In the genomic region with DNA sequence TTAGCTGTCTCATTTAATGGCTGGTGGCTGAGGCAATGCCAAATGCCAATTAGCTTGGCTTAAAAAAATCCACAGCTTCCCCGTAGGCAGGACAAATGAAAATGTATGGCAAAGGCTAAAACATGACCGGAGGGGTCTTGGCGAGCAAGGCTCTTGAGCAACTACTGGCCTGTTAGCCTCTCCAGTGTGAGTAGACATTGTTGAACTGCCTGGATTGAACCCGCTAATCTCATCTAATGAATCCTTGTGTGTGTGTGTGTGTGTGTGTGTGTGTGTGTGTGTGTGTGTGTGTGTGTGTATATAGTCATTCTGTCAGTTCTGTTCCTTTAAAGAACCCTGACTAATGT, we compare ENCODE assay signal across 18 mouse cellular contexts. TPM values are rescaled to one million over a fixed set of nuclear protein-coding genes. Genes with fewer than 3 reads are reported as not detected.
A peak's percentile ranks its signal among the peaks of the same experiment; 100 is the strongest.
DNase-seq lines count a peak whose midpoint lies in the region; ATAC-seq lines count a peak whose summit lies in the region.
"Had no signal": no experiment of that assay in that cellular context is flagged by ENCODE, and none has a peak within 500 bp of the region (broad histone marks: within the 10 kb centered on the region; RNA-seq: fewer than 3 reads in every experiment).

No protein-coding gene starts in this region.

- H3K9ac ChIP-seq in kidney, embryonic 15.5 days, result no peak overlapping the region
- H3K9ac ChIP-seq in forebrain, embryonic 11.5 days (ENCODE audit: low read length), result no peak overlapping the region
- no peak overlapping the region for H3K9ac ChIP-seq in neural tube, embryonic 14.5 days (replicated peaks; ENCODE audit: low read depth, low read length)
- H3K9ac ChIP-seq: embryonic facial prominence, embryonic 15.5 days; liver, embryonic 13.5 days had no signal

- ATAC-seq in kidney, embryonic 15.5 days (replicated peaks; ENCODE audit: low FRiP score), result no peak
- peak; percentile 81 for ATAC-seq in forebrain, embryonic 11.5 days (replicated peaks; ENCODE audit: low FRiP score)
- ATAC-seq in neural tube, embryonic 14.5 days (ENCODE audit: low read depth), result no peak

- H3K4me2 ChIP-seq in kidney, embryonic 15.5 days, result no peak overlapping the region
- H3K4me2 ChIP-seq in forebrain, embryonic 11.5 days (ENCODE audit: low read depth, low read length, severe bottlenecking), result no peak overlapping the region
- H3K4me2 ChIP-seq in neural tube, embryonic 14.5 days (ENCODE audit: low read depth, low read length), result no peak overlapping the region
- H3K4me2 ChIP-seq: embryonic facial prominence, embryonic 15.5 days; liver, embryonic 13.5 days had no signal

- 36% methylated on average over 4 of the region's 4 CpGs for WGBS in kidney, embryonic 15.5 days
- WGBS in forebrain, embryonic 11.5 days, result 52% methylated on average over 4 of the region's 4 CpGs
- WGBS in neural tube, embryonic 14.5 days, result 54% methylated on average over 4 of the region's 4 CpGs

- peaks cover 15% of the 10 kb centered on the region for H3K4me1 ChIP-seq in kidney, embryonic 15.5 days
- no peaks in the 10 kb centered on the region for H3K4me1 ChIP-seq in forebrain, embryonic 11.5 days (replicated peaks; ENCODE audit: control insufficient read depth, insufficient read depth, low read length)
- H3K4me1 ChIP-seq in neural tube, embryonic 14.5 days (ENCODE audit: control insufficient read depth, insufficient read depth, low read length), result peaks cover 10% of the 10 kb centered on the region
- H3K4me1 ChIP-seq: embryonic facial prominence, embryonic 15.5 days; liver, embryonic 13.5 days had no signal

- DNase-seq in kidney, adult 8-10 months, result no peak
- peak; percentile 52 for DNase-seq in forebrain, embryonic 11.5 days (ENCODE audit: low spot score)
- peak; percentile 72 for DNase-seq in gonadal fat pad, adult 2 months (ENCODE audit: low read depth)
- no peak for DNase-seq in layer of hippocampus, adult 9-11 months
- DNase-seq in adrenal gland, postnatal 36 days, result no peak
- DNase-seq: adrenal gland, postnatal 25 days; cerebellum, adult 11 months; cerebellum, postnatal 36 days; heart, adult 2 months; kidney, adult 9 months; left cerebral cortex, postnatal 4 days; liver, embryonic 13.5 days; lung, postnatal 10 days had no signal

- H3K4me3 ChIP-seq in kidney, embryonic 15.5 days (replicated peaks), result no peak overlapping the region
- H3K4me3 ChIP-seq in forebrain, embryonic 11.5 days (ENCODE audit: low read depth, low read length), result no peak overlapping the region
- no peak overlapping the region for H3K4me3 ChIP-seq in neural tube, embryonic 14.5 days (ENCODE audit: low read depth, low read length)
- H3K4me3 ChIP-seq: embryonic facial prominence, embryonic 15.5 days; heart, adult 2 months; liver, embryonic 13.5 days had no signal

- no peaks in the 10 kb centered on the region for H3K27me3 ChIP-seq in kidney, embryonic 15.5 days
- no peaks in the 10 kb centered on the region for H3K27me3 ChIP-seq in forebrain, embryonic 11.5 days (ENCODE audit: control insufficient read depth, insufficient read depth, low read length)
- no peaks in the 10 kb centered on the region for H3K27me3 ChIP-seq in neural tube, embryonic 14.5 days (ENCODE audit: control insufficient read depth, insufficient read depth, low read length)
- H3K27me3 ChIP-seq: embryonic facial prominence, embryonic 15.5 days; liver, embryonic 13.5 days had no signal

- H3K9me3 ChIP-seq in kidney, embryonic 15.5 days (replicated peaks), result no peaks in the 10 kb centered on the region
- H3K9me3 ChIP-seq in forebrain, embryonic 11.5 days (ENCODE audit: control insufficient read depth, low read length), result no peaks in the 10 kb centered on the region
- H3K9me3 ChIP-seq in neural tube, embryonic 14.5 days (ENCODE audit: control insufficient read depth, low read length), result no peaks in the 10 kb centered on the region
- H3K9me3 ChIP-seq: embryonic facial prominence, embryonic 15.5 days; liver, embryonic 13.5 days had no signal

- H3K27ac ChIP-seq in kidney, embryonic 15.5 days, result peak overlapping the region; percentile 52
- no peak overlapping the region for H3K27ac ChIP-seq in forebrain, embryonic 11.5 days (ENCODE audit: low read depth, low read length)
- H3K27ac ChIP-seq in neural tube, embryonic 14.5 days (ENCODE audit: low read depth, low read length), result peak overlapping the region; percentile 64; the same call in 1 of the 2 replicates
- H3K27ac ChIP-seq: embryonic facial prominence, embryonic 15.5 days; heart, adult 2 months; liver, embryonic 13.5 days had no signal

- no peaks in the 10 kb centered on the region for H3K36me3 ChIP-seq in kidney, embryonic 15.5 days
- H3K36me3 ChIP-seq in forebrain, embryonic 11.5 days (ENCODE audit: control insufficient read depth, insufficient read depth, low read length), result no peaks in the 10 kb centered on the region
- H3K36me3 ChIP-seq in neural tube, embryonic 14.5 days (ENCODE audit: control insufficient read depth, insufficient read depth, low read length), result no peaks in the 10 kb centered on the region
- H3K36me3 ChIP-seq: embryonic facial prominence, embryonic 15.5 days; G1E; liver, embryonic 13.5 days had no signal

RNA-seq across cellular contexts. Expression of gene Kl, which starts 57.7 kb away (rescaled TPM):
- 12.3 and 13.1 TPM in 2 replicates for polyA plus RNA-seq in kidney, embryonic 15.5 days (2015; fragmentation: Nextera tagmentation; extraction: Ambion mirVana)
- polyA plus RNA-seq in forebrain, embryonic 11.5 days (2014; fragmentation: Nextera tagmentation; extraction: Ambion mirVana), result 0.19 and 0.20 TPM in 2 replicates
- polyA plus RNA-seq in gonadal fat pad, adult 2 months (2012; rRNA removed), result 0.35 and 0.94 TPM in 2 replicates
- 1.2 and 1.5 TPM in 2 replicates for polyA plus RNA-seq in neural tube, embryonic 14.5 days (2014; fragmentation: Nextera tagmentation; extraction: Ambion mirVana)
- under 1 TPM; 0.10 to 0.13 TPM for total RNA-seq in adrenal gland, postnatal 36 days (2021)
- polyA plus RNA-seq: C2C12, G1E had no signal

Comparison
In these comparisons a context has a peak if more than half of its experiments do, and no peak if none do; other contexts are left out.
1. DNase-seq: peak in forebrain, embryonic 11.5 days (single experiment) and gonadal fat pad, adult 2 months (single experiment); none in kidney, adult 8-10 months (0 of 2), layer of hippocampus, adult 9-11 months (single experiment) and adrenal gland, postnatal 36 days (0 of 2).